Mouse (Mus musculus) left cerebral cortex, adult 2 months (tissue): ENCODE data around the gene Dlk1. TPM values are rescaled to one million over a fixed set of nuclear protein-coding genes. Genes with fewer than 3 reads are reported as not detected.

Experiments used
- DNase-seq, 2 experiments: peaks; one replicate each; pipeline ENCODE4 v3.0.0; 2021 to 2022; ENCODE audit warnings: low spot score in 2 of 2, mixed read lengths in 1 of 2; ENCODE audit errors: extremely low spot score in 1 of 2
- H3K27ac ChIP-seq: fragments of 200-600 bp; 2 replicates; pipeline ENCODE4 v1.8.1; 2022
- H3K4me3 ChIP-seq: fragments of 200-600 bp; 2 replicates; pipeline ENCODE4 v1.8.1; 2022
- CTCF ChIP-seq: fragments of 200-600 bp; IDR thresholded peaks from 2 replicates; pipeline ENCODE4 v1.8.1; 2022; ENCODE audit warnings: antibody characterized with exemption, mild to moderate bottlenecking, moderate library complexity
- intact Hi-C: fragments of 180-260 bp; cut with DNase I; formaldehyde crosslinking; loops from one replicate; pipeline ENCODE4 v1.15.1; 2025
- total RNA-seq, 2 experiments: library from RNA; stranded (reverse); gene quantifications; 2 replicates each; pipeline ENCODE4 v1.2.3; 2021

Gene Dlk1
- total RNA-seq, 2 experiments from 2014 or later: 4.7 to 8.5 TPM

GRCm38 (mm10) chr12:109442115-109442514 is 10.5 kb upstream of the Dlk1 start:
- Histone ChIP-seq H3K4me3 (no peak overlapping the region), H3K27ac (no peak overlapping the region)
- no peak for TF ChIP-seq CTCF
- intact Hi-C loops: no loop called here
- DNase-seq: no peak

- no peak for DNase-seq
- intact Hi-C loops: no loop called here
- no peak overlapping the region for H3K4me3 ChIP-seq
- no peak for TF ChIP-seq CTCF
- H3K27ac ChIP-seq: no peak overlapping the region
Measured at GRCm38 (mm10) chr12:109443276-109443675, 9.3 kb upstream of the Dlk1 start.

GRCm38 (mm10) chr12:109444999-109445398 is 7.6 kb upstream of the Dlk1 start:
- Histone ChIP-seq H3K27ac (no peak overlapping the region), H3K4me3 (no peak overlapping the region)
- intact Hi-C loops: loop anchor here (5.0 kb wide), 1 partner anchor 932 kb away; no protein-coding TSS in a partner anchor
- no peak for TF ChIP-seq CTCF
- no peak for DNase-seq

- peak in 1 of 2 experiments; percentile 29 for DNase-seq
- H3K27ac ChIP-seq: no peak overlapping the region
- 0 out of 2 replicates have a peak overlapping the region, but pooled peaks have one; percentile 16 for H3K4me3 ChIP-seq
- no peak for TF ChIP-seq CTCF
- intact Hi-C loops: loop anchor here (5.0 kb wide), 1 partner anchor 932 kb away; no protein-coding TSS in a partner anchor
Measured at GRCm38 (mm10) chr12:109445499-109446235, 7.0 kb upstream of the Dlk1 start.

GRCm38 (mm10) chr12:109446236-109446941 is 6.2 kb upstream of the Dlk1 start:
- intact Hi-C loops: loop anchor here (5.0 kb wide), 1 partner anchor 931 kb away; no protein-coding TSS in a partner anchor
- peak; percentile 36 for TF ChIP-seq CTCF
- Histone ChIP-seq H3K4me3 (0 out of 2 replicates have a peak overlapping the region, but pooled peaks have one; percentile 16), H3K27ac (no peak overlapping the region)
- no peak for DNase-seq

GRCm38 (mm10) chr12:109449421-109450411 is 2.9 kb upstream of the Dlk1 start:
- no peak for DNase-seq
- no peak for TF ChIP-seq CTCF
- H3K27ac ChIP-seq: no peak overlapping the region
- 0 out of 2 replicates have a peak overlapping the region, but pooled peaks have one; percentile 13 for H3K4me3 ChIP-seq
- intact Hi-C loops: loop anchor here (5.0 kb wide), 1 partner anchor 928 kb away; no protein-coding TSS in a partner anchor

- intact Hi-C loops: no loop called here
- TF ChIP-seq CTCF: no peak
- Histone ChIP-seq H3K4me3 (no peak overlapping the region), H3K27ac (no peak overlapping the region)
- no peak for DNase-seq
Measured at GRCm38 (mm10) chr12:109453065-109453997, 708 bp downstream of the Dlk1 start.

GRCm38 (mm10) chr12:109454137-109454536 is 1.5 kb downstream of the Dlk1 start:
- intact Hi-C loops: no loop called here
- Histone ChIP-seq H3K4me3 (no peak overlapping the region), H3K27ac (no peak overlapping the region)
- TF ChIP-seq CTCF: no peak
- DNase-seq: no peak

- no peak for TF ChIP-seq CTCF
- DNase-seq: no peak
Measured at GRCm38 (mm10) chr12:109456531-109457202, 4.0 kb downstream of the Dlk1 start.

GRCm38 (mm10) chr12:109457836-109458235 is 5.2 kb downstream of the Dlk1 start:
- Histone ChIP-seq H3K27ac (no peak overlapping the region), H3K4me3 (no peak overlapping the region)
- intact Hi-C loops: no loop called here
- no peak for TF ChIP-seq CTCF
- no peak for DNase-seq

More at GRCm38 (mm10) chr12:109456531-109457202, 4.0 kb downstream of the Dlk1 start:
- intact Hi-C loops: no loop called here
- H3K27ac ChIP-seq: no peak overlapping the region
- H3K4me3 ChIP-seq: no peak overlapping the region
